Mouse (Mus musculus): ENCODE results near the gene Lrrc2.

- TF ChIP-seq EP300 (IDR thresholded peaks at IDR 0.05; ENCODE audit: low read depth) (no peak), CTCF (IDR thresholded peaks at IDR 0.05; ENCODE audit: low read depth) (no peak)
Observed at GRCm38 (mm10) chr9:110952398-110952797, 1.1 kb downstream of the Lrrc2 start.

Measured in heart, postnatal 0 days (tissue).